Mouse (Mus musculus): ENCODE data around the gene Ager.

Ager gene

GRCm38 (mm10) chr17:34585121-34585520, 12.5 kb upstream of the Ager start:
- no peak for DNase-seq (ENCODE audit: low spot score in 2 of 2)

DNA sequence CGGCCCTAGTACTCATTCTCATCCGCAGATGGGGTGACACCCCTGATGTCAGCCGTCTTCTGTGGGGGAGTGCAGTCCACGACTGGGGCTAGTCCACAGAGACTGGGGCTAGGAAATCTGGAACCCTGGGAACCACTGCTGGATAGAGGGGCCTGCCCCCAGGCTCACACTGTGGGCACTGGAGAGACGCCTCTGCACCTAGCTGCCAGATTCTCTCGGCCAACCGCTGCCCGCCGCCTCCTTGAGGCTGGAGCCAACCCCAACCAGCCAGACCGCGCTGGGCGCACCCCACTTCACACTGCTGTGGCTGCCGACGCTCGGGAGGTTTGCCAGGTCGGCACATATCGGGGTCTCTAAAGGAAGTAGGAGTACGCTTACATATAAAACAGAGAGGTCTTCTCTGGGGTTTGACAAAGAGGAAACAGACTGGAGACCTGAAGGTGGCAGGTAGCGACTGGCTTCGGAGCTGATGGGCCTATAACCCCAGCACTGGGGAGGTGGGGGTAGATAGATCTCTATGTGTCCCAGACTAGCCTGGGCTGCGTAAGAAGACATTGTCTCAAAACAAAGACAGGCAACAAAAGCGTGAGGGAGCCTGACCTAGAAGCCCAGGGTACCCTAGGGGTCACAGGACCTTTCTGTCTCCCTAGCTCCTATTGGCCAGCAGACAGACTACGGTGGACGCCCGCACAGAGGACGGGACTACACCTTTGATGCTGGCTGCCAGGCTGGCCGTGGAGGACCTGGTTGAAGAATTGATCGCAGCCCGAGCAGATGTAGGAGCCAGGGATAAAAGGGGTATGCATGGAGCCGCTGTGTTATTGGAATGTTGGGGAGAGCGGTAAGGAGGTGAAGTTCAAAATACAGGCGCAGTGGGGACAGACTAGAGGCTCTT, 11.5 kb upstream of the Ager start:
- DNase-seq (ENCODE audit: low spot score in 2 of 2) = no peak

DNA sequence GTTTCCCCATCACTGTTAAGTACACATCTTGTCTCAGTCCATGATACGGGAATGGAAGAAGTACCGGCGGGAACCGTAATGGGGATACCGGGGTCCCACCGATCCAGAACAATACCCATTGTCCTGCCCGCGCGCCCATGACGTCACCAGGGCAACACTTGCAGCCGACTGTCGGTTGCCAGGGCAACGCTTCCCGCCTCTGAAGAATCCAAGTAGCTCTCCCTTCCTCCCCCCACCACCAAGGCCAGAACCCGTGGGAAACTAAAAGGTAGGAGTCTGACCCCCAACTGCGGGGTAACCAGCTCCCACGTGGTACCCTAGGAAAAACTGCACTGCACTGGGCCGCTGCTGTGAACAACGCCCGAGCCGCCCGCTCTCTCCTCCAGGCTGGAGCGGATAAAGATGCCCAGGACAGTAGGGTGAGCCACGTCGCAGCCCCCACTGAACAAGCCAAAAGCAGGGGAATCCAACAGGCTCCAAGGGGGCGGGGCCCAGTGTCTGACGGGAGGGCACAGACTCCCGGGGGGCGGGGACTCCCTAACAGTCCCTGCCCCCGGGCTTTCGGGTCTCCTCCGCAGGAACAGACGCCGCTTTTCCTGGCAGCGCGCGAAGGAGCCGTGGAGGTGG, 10.8 kb upstream of the Ager start:
- peak; percentile 82 to 91 for DNase-seq (ENCODE audit: low spot score in 2 of 2)

DNA sequence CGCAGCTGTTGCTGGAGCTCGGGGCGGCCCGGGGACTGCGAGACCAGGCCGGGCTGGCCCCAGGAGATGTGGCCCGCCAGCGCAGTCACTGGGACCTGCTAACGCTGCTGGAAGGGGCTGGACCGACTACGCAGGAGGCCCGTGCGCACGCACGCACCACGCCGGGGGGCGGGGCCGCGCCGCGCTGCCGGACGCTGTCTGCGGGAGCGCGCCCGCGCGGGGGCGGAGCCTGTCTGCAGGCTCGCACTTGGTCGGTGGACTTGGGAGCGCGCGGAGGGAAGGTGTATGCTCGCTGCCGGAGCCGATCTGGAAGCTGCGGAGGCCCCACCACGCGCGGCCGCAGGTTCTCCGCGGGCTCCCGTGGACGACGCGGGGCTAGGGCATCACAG, 10.2 kb upstream of the Ager start:
- DNase-seq (ENCODE audit: low spot score in 2 of 2) = peak; percentile 97 to 98

DNA sequence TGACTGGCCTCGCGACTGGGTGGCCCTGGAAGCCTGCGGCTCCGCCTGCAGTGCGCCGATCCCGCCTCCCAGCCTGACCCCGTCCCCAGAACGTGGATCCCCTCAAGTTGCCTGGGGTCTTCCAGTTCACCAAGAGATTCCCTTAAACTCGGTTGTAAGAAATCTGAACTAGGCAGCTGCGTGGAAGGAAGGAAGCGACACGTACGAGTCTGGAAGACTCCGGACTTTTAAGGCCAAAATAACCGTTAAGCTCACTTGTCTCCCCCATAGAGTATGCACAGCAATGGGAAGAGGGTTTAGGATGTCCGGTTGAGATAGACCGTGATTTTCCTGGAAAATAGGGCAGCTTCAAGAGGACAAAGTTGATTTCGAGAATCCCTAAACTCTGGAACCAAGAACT, 9.8 kb upstream of the Ager start:
- no peak for DNase-seq (ENCODE audit: low spot score in 2 of 2)

DNA sequence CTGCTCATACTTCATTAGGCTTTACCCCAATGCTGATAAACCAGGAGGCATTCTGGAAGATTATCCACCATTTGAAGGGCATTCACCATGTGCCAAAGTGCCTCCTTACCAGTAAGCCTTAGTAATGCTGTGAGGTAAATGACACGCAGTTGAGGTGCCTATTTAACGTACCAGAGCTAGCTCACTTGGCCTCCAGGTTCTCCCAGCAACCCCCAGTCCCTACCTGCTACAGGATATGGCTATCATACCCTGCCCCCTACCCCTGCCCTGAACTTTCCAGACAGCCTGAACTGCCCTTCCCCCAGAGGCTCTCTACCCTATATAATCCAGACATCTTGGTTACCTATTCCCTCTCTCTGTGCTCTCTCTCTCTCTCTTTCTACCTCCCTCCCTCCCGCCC, 8.9 kb upstream of the Ager start:
- DNase-seq (ENCODE audit: low spot score in 2 of 2) = no peak

- DNase-seq (ENCODE audit: low spot score in 2 of 2) = no peak
Measured at GRCm38 (mm10) chr17:34589206-34589605, 8.5 kb upstream of the Ager start.

- peak; percentile 50 to 78 for DNase-seq (ENCODE audit: low spot score in 2 of 2)
Measured at GRCm38 (mm10) chr17:34589681-34590101, 8.0 kb upstream of the Ager start, which contains the start of gene Gpsm3. Gpsm3 (plus strand) TSS chr17:34589806.

GRCm38 (mm10) chr17:34590154-34590987, 7.3 kb upstream of the Ager start:
- peak in 1 of 2 experiments; percentile 72 for DNase-seq (ENCODE audit: low spot score in 2 of 2)

- peak in 1 of 2 experiments; percentile 75 for DNase-seq (ENCODE audit: low spot score in 2 of 2)
Measured at GRCm38 (mm10) chr17:34591029-34591993, 6.4 kb upstream of the Ager start, which contains the start of gene Pbx2. Pbx2 (plus strand) TSS chr17:34591266.

DNA sequence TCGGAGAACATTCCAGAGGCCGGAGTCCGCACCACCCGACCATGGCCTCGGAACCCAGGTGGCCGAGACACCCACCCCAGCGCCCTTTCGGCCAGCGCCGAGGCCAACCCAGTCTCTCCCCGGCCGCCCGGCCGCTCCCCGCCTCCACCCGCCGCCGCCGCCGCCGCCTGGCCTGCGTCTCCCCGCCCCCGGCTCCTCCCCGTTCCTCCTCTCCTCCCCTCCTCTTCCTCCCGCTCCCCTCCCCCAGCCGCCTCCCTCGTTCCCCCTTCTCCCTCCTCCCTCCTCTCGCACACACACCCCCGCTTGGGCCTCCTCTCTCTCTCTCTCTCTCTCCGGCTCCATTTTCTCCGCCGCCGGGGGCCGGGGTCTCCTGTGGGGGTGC, 5.7 kb upstream of the Ager start:
- DNase-seq (ENCODE audit: low spot score in 2 of 2) = peak; percentile 90 to 95

GRCm38 (mm10) chr17:34592581-34593549, 4.8 kb upstream of the Ager start:
- peak in 1 of 2 experiments; percentile 68 for DNase-seq (ENCODE audit: low spot score in 2 of 2)

DNA sequence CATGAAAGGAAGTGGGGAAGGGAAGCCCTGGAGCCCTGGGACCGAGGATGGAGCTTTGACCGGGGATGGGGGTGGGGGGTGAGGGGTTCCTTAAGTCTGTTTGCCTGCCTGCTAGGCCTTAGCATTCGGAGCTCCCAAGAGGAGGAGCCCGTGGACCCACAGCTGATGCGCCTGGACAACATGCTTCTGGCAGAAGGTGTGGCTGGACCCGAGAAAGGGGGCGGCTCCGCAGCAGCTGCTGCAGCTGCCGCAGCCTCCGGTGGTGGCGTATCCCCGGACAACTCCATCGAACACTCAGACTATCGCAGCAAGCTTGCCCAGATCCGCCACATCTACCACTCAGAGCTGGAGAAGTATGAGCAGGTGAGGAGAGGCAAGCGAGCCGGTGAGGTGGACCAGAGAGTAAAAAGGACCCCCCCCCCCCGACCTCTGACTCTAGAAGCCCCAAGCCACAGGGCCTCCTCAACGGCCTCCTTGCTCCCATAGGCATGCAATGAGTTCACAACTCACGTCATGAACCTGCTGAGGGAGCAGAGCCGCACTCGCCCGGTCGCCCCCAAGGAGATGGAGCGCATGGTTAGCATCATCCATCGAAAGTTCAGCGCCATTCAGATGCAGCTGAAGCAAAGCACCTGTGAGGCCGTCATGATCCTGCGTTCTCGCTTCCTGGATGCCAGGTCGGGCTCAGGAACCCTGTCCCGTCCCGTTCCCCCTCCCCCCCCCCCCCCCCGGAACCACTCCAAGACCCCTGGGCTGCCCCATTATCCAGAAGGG, 3.7 kb upstream of the Ager start:
- DNase-seq (ENCODE audit: low spot score in 2 of 2) = no peak

DNA sequence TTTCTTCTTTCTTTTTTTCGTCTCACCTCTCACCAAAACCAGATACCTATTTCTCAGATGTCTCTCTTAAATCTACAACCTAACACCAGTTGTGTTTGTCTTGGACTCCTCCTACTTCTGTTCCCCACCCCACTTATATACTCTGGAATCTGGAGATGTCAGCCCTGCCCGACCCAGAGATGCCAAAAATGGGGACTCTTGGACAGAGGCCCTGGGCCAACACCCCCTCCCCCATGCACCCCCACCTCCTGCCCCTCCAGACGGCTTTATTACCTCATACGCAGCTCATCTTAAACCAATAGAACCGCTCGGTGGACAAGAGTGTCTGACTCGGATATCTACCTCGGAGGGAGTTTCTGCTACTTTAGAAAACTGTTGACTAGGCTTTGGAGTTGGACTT, 1.6 kb upstream of the Ager start:
- DNase-seq (ENCODE audit: low spot score in 2 of 2) = no peak

GRCm38 (mm10) chr17:34599891-34600290, 2.2 kb downstream of the Ager start:
- DNase-seq (ENCODE audit: low spot score in 2 of 2) = no peak

GRCm38 (mm10) chr17:34601796-34602195, 4.1 kb downstream of the Ager start:
- peak in 1 of 2 experiments; percentile 13 for DNase-seq (ENCODE audit: low spot score in 2 of 2)

GRCm38 (mm10) chr17:34603375-34604060, 5.9 kb downstream of the Ager start, which contains the start of gene Rnf5:
Rnf5 (minus strand) TSS chr17:34603690.
- peak; percentile 97 to 98 for DNase-seq (ENCODE audit: low spot score in 2 of 2)

- DNase-seq (ENCODE audit: low spot score in 2 of 2) = peak; percentile 97 to 98
Measured at GRCm38 (mm10) chr17:34604061-34604508, 6.4 kb downstream of the Ager start, which contains the start of gene Agpat1. Agpat1 (plus strand) TSS chr17:34604262.

Data from spleen, postnatal 4 days (tissue).